Mouse (Mus musculus): Measurements from ENCODE around the gene Gm4969.

DNA sequence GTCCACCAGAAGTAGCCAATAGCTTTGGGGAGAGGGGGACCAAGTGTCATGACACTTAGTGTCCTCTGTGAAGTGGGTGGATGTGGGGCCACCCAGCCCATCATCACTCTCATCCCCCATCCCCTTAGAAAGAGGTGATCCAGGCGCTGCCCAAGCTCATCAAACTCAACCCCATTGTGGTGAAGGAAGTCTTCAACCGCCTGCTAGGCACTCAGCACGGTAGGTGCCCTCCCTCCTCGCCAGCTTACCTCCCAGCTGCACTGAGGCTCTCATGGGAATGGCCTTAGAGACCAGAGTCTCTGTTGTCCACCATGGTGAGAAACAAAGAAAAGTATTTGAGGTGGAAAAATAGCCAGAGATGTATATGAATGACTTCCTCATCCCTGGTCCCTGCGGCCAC, 68.9 kb downstream of the Gm4969 start:
- TF ChIP-seq GATA1 (IDR thresholded peaks at IDR 0.05; ENCODE audit: borderline replicate concordance, low read length) (no peak), FLI1 (IDR thresholded peaks at IDR 0.05; ENCODE audit: low read length) (no peak)

Data from megakaryocyte, embryonic 14.5 days (primary cell).